Mouse (Mus musculus) C2C12 (cell line): ENCODE results near the gene Ppfia3.

ENCODE experiments used
- CTCF ChIP-seq: IDR thresholded peaks from one replicate; pipeline ENCODE4 v1.5.1; 2011; ENCODE audit not compliant: control insufficient read depth, insufficient read depth, insufficient read length
- FOSL1 ChIP-seq: IDR thresholded peaks from one replicate; pipeline ENCODE4 v1.8.0; 2011; ENCODE audit warnings: mild to moderate bottlenecking, low read length; ENCODE audit not compliant: poor library complexity, insufficient read depth, severe bottlenecking
- MAX ChIP-seq: IDR thresholded peaks from one replicate; pipeline ENCODE4 v1.6.1; 2011; ENCODE audit warnings: mild to moderate bottlenecking, control low read depth
- MYOD1 ChIP-seq: IDR thresholded peaks from one replicate; pipeline ENCODE4 v1.6.1; 2011; ENCODE audit warnings: low read depth; ENCODE audit not compliant: control insufficient read depth, insufficient read length
- MYOG ChIP-seq: IDR thresholded peaks from one replicate; pipeline ENCODE4 v1.6.1; 2011; ENCODE audit not compliant: control insufficient read depth, insufficient read length; ENCODE audit errors: extremely low read depth
- USF1 ChIP-seq: IDR thresholded peaks from one replicate; pipeline ENCODE4 v1.6.1; 2011; ENCODE audit warnings: low read depth, mild to moderate bottlenecking, control low read depth, moderate library complexity

DNA sequence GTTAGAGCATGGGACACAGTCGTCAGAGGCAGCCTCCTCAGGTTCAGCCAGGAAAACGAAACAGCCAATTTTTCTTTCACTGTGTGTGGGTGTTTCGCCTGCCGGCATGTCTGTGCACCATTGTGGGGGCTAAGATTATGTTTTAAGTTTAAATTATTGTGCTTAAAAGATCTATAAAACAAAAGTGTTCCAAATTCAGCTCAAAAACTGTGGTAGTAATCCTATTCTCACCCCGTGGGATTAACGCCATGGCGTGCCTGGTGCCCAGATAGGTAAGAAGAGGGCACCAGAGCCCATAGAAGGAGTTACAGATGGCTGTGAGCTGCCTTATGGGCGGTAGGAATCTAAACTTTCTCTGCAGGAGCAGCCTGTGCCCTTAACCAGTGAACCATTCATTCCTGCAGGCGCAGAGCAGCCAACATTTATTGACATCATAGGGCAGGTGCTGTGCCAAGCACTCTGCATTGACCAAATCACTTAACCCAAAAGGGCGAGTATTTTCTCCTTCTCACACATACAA is 51.6 kb downstream of the Ppfia3 start:
- TF ChIP-seq CTCF (no peak), FOSL1 (no peak), MAX (no peak), USF1 (no peak), MYOD1 (no peak), MYOG (no peak)
